Mouse (Mus musculus): Measurements from ENCODE around the gene Olfr1466. TPM values are rescaled to one million over a fixed set of nuclear protein-coding genes. Genes with fewer than 3 reads are reported as not detected.

The Olfr1466 gene
- not detected in 2 replicates for polyA plus RNA-seq (2014; fragmentation: Nextera tagmentation; extraction: Ambion mirVana)

DNA sequence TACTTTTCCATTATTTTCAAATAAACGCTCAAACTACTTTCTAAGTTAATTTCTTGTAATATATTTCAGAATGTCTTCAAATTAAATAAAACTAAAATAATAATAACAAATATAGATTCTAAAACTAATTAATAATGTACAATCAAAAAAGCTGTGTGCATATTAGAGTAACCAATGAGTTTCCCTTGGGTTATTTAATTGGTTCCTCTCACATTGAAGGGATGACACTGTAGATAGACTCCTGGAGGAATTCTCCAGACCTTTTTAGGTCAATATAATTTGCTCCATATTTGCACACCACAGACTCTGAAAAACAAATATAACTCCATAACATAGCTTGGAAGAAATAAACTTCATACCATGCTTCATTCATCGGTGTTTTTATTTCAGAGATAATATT lies at the start of gene Olfr1466:
TSS of gene Olfr1466 (plus strand) at position 301 of the 400 bp plus-strand sequence.
- Histone ChIP-seq H3K27ac (ENCODE audit: low read depth) (no peak within 1 kb of the TSS), H3K27me3 (ENCODE audit: insufficient read depth, low read length) (no peaks in the 10 kb centered on the region), H3K4me3 (ENCODE audit: low read depth, low read length) (no peak within 1 kb of the TSS), H3K9me3 (ENCODE audit: low read depth, low read length) (no peaks in the 10 kb centered on the region), H3K4me1 (ENCODE audit: insufficient read depth) (no peaks in the 10 kb centered on the region), H3K36me3 (ENCODE audit: insufficient read depth) (no peaks in the 10 kb centered on the region), H3K9ac (no peak within 1 kb of the TSS), H3K4me2 (no peak within 1 kb of the TSS)
- no peak for DNase-seq
- no peak for TF ChIP-seq CTCF (IDR thresholded peaks at IDR 0.05; ENCODE audit: low read depth)
- ATAC-seq (ENCODE audit: insufficient read depth) = no peak
- WGBS = 88% methylated on average over 2 of the region's 2 CpGs

- Histone ChIP-seq H3K9ac (no peak within 1 kb of the TSS), H3K27me3 (ENCODE audit: insufficient read depth, low read length) (no peaks in the 10 kb centered on the region), H3K4me2 (no peak within 1 kb of the TSS), H3K9me3 (ENCODE audit: low read depth, low read length) (no peaks in the 10 kb centered on the region), H3K4me1 (ENCODE audit: insufficient read depth) (no peaks in the 10 kb centered on the region), H3K4me3 (ENCODE audit: low read depth, low read length) (no peak within 1 kb of the TSS), H3K36me3 (ENCODE audit: insufficient read depth) (no peaks in the 10 kb centered on the region), H3K27ac (ENCODE audit: low read depth) (no peak within 1 kb of the TSS)
- no peak for ATAC-seq (ENCODE audit: insufficient read depth)
- no peak for TF ChIP-seq CTCF (IDR thresholded peaks at IDR 0.05; ENCODE audit: low read depth)
- no peak for DNase-seq
Observed at GRCm38 (mm10) chr19:13315441-13315840, 23.2 kb upstream of the Olfr1466 start, which contains the start of gene Olfr1465. Gene Olfr1465, minus strand, starts transcription at chr19:13315541.

DNA sequence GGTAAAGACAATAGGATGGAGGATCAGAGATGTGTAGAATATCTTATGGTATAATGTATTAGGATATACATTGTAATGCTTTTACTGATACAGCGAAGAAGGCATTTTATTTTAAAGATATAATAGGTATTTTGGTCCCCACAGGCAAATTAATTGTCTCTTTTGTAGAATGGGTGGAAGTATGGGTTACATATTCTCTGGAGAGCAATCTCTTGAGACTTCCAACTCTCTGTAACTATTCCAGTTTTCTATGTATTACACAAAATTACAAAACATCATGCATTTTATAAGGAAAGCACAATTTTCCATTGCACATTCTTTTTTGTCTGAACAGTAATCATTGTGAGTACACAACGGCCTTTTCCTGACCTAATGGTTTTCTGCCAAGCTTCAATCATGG lies 23.3 kb downstream of the Olfr1466 start, which contains the start of gene Olfr1467:
TSS of gene Olfr1467 (plus strand) at position 301 of the 400 bp plus-strand sequence.
- no peak within 1 kb of the TSS for H3K27ac ChIP-seq (ENCODE audit: low read depth)
- H3K9ac ChIP-seq = no peak within 1 kb of the TSS
- H3K9me3 ChIP-seq (ENCODE audit: low read depth, low read length) = no peaks in the 10 kb centered on the region; the same call in 1 of the 2 replicates
- 60% methylated on average over 2 of the region's 2 CpGs for WGBS
- no peak for DNase-seq
- no peaks in the 10 kb centered on the region for H3K4me1 ChIP-seq (ENCODE audit: insufficient read depth)
- H3K27me3 ChIP-seq (ENCODE audit: insufficient read depth, low read length) = no peaks in the 10 kb centered on the region
- no peaks in the 10 kb centered on the region for H3K36me3 ChIP-seq (ENCODE audit: insufficient read depth)
- ATAC-seq (ENCODE audit: insufficient read depth) = no peak
- no peak within 1 kb of the TSS for H3K4me3 ChIP-seq (ENCODE audit: low read depth, low read length)
- no peak within 1 kb of the TSS for H3K4me2 ChIP-seq
- no peak for TF ChIP-seq CTCF (IDR thresholded peaks at IDR 0.05; ENCODE audit: low read depth)

Other genes with a start within 250 kb of the Olfr1466 start
- not detected in 2 replicates for gene Olfr1457, start 241.0 kb upstream of the Olfr1466 start, polyA plus RNA-seq (2014; fragmentation: Nextera tagmentation; extraction: Ambion mirVana)
- not detected in 2 replicates for gene Olfr1458, start 232.1 kb upstream of the Olfr1466 start, polyA plus RNA-seq (2014; fragmentation: Nextera tagmentation; extraction: Ambion mirVana)
- not detected in 2 replicates for gene Olfr1459, start 189.3 kb upstream of the Olfr1466 start, polyA plus RNA-seq (2014; fragmentation: Nextera tagmentation; extraction: Ambion mirVana)
- gene Olfr1461, start 175.9 kb upstream of the Olfr1466 start, polyA plus RNA-seq (2014; fragmentation: Nextera tagmentation; extraction: Ambion mirVana) = not detected in 2 replicates
- gene Olfr1462, start 153.1 kb upstream of the Olfr1466 start, polyA plus RNA-seq (2014; fragmentation: Nextera tagmentation; extraction: Ambion mirVana) = not detected in 2 replicates
- gene Olfr1463, start 107.5 kb upstream of the Olfr1466 start, polyA plus RNA-seq (2014; fragmentation: Nextera tagmentation; extraction: Ambion mirVana) = not detected in 2 replicates
- gene Olfr1465, start 23.3 kb upstream of the Olfr1466 start, polyA plus RNA-seq (2014; fragmentation: Nextera tagmentation; extraction: Ambion mirVana) = not detected in 2 replicates
- gene Olfr1467, start 23.4 kb downstream of the Olfr1466 start, polyA plus RNA-seq (2014; fragmentation: Nextera tagmentation; extraction: Ambion mirVana) = not detected in 2 replicates
- gene Olfr1469, start 69.0 kb downstream of the Olfr1466 start, polyA plus RNA-seq (2014; fragmentation: Nextera tagmentation; extraction: Ambion mirVana) = not detected in 2 replicates
- gene Olfr1471, start 104.5 kb downstream of the Olfr1466 start, polyA plus RNA-seq (2014; fragmentation: Nextera tagmentation; extraction: Ambion mirVana) = not detected in 2 replicates
- gene Olfr1472, start 117.2 kb downstream of the Olfr1466 start, polyA plus RNA-seq (2014; fragmentation: Nextera tagmentation; extraction: Ambion mirVana) = not detected in 2 replicates
- not detected in 2 replicates for gene Olfr1474, start 130.7 kb downstream of the Olfr1466 start, polyA plus RNA-seq (2014; fragmentation: Nextera tagmentation; extraction: Ambion mirVana)
- not detected in 2 replicates for gene Olfr1475, start 141.3 kb downstream of the Olfr1466 start, polyA plus RNA-seq (2014; fragmentation: Nextera tagmentation; extraction: Ambion mirVana)
- not detected in 2 replicates for gene Olfr1477, start 161.7 kb downstream of the Olfr1466 start, polyA plus RNA-seq (2014; fragmentation: Nextera tagmentation; extraction: Ambion mirVana)
- gene Olfr1480, start 189.1 kb downstream of the Olfr1466 start, polyA plus RNA-seq (2014; fragmentation: Nextera tagmentation; extraction: Ambion mirVana) = not detected in 2 replicates
- not detected in 2 replicates for gene Olfr1484, start 244.6 kb downstream of the Olfr1466 start, polyA plus RNA-seq (2014; fragmentation: Nextera tagmentation; extraction: Ambion mirVana)